Mouse (Mus musculus) spleen, adult 2 months (tissue): ENCODE results near the gene Zswim7. TPM values are rescaled to one million over a fixed set of nuclear protein-coding genes. Genes with fewer than 3 reads are reported as not detected.

Experiments used
- DNase-seq, 2 experiments: peaks; one replicate each; pipeline versions ENCODE4 v3.0.0 to v3.0.0-alpha.2; 2012 to 2021; ENCODE audit warnings: low spot score in 2 of 2, low read depth in 1 of 2
- H3K27ac ChIP-seq: fragments of 200-500 bp; 2 replicates; pipeline ENCODE4 v1.5.1; 2012; ENCODE audit warnings: low read length, inconsistent platforms; ENCODE audit not compliant: insufficient read depth
- H3K27me3 ChIP-seq: fragments of 200-500 bp; 2 replicates; pipeline ENCODE4 v1.6.1; 2012; ENCODE audit warnings: mild to moderate bottlenecking, moderate library complexity, low read length, inconsistent platforms; ENCODE audit not compliant: control insufficient read depth, insufficient read depth
- H3K36me3 ChIP-seq: fragments of 200-500 bp; 2 replicates; pipeline ENCODE4 v1.6.1; 2012; ENCODE audit warnings: mild to moderate bottlenecking, low read length, inconsistent platforms; ENCODE audit not compliant: control insufficient read depth, insufficient read depth
- H3K4me1 ChIP-seq: fragments of 200-500 bp; 2 replicates; pipeline ENCODE4 v1.6.1; 2011; ENCODE audit warnings: inconsistent platforms; ENCODE audit not compliant: control insufficient read depth, insufficient read depth, insufficient read length
- H3K4me3 ChIP-seq: fragments of 200-500 bp; 2 replicates; pipeline ENCODE4 v1.5.1; 2011; ENCODE audit warnings: mild to moderate bottlenecking, inconsistent platforms; ENCODE audit not compliant: insufficient read depth, insufficient read length; ENCODE audit errors: extremely low read depth
- CTCF ChIP-seq: fragments of 200-500 bp; IDR thresholded peaks from 2 replicates; pipeline ENCODE4 v1.5.1; 2011; ENCODE audit warnings: mild to moderate bottlenecking, inconsistent platforms; ENCODE audit not compliant: insufficient read depth, insufficient read length, insufficient replicate concordance; ENCODE audit errors: extremely low read depth
- POLR2A ChIP-seq: fragments of 200-500 bp; IDR thresholded peaks from 2 replicates; pipeline ENCODE4 v1.6.1; 2011; ENCODE audit warnings: low read depth, low read length, inconsistent platforms
- WGBS: fragments of 180-500 bp; shearing (Covaris S2); methylation state at CpG from one replicate; pipeline ENCODE4 v1.1.7; 2018; 5-methylcytosine and 5-hydroxymethylcytosine counted together
- polyA plus RNA-seq: library from polyadenylated mRNA; depleted of rRNA; stranded (reverse); fragments of >200 nt; gene quantifications from 2 replicates; pipeline ENCODE4 v1.2.3, GENCODE M21; 2012

Zswim7 gene
- polyA plus RNA-seq, 1 experiment: 4.4 TPM

- 31% methylated on average over 18 of the region's 18 CpGs for WGBS
- peaks cover 5% of the 10 kb centered on the region for H3K4me1 ChIP-seq
- H3K27ac ChIP-seq: no peak overlapping the region
Observed at GRCm38 (mm10) chr11:62247759-62248400, 33.3 kb downstream of the Zswim7 start.

GRCm38 (mm10) chr11:62244471-62244870 lies 36.7 kb downstream of the Zswim7 start:
- H3K4me1 ChIP-seq: peaks cover 5% of the 10 kb centered on the region
- no peak for TF ChIP-seq CTCF
- no peak for TF ChIP-seq POLR2A
- peaks cover 6% of the 10 kb centered on the region for H3K27me3 ChIP-seq
- DNase-seq: no peak
- H3K36me3 ChIP-seq: no peaks in the 10 kb centered on the region
- WGBS: 82% methylated on average over 4 of the region's 4 CpGs
- H3K4me3 ChIP-seq: no peak overlapping the region
- H3K27ac ChIP-seq: no peak overlapping the region

More at GRCm38 (mm10) chr11:62247759-62248400, 33.3 kb downstream of the Zswim7 start:
- DNase-seq: no peak
- no peaks in the 10 kb centered on the region for H3K36me3 ChIP-seq
- peaks cover 8% of the 10 kb centered on the region for H3K27me3 ChIP-seq
- peak overlapping the region; percentile 51; the same call in 1 of the 2 replicates for H3K4me3 ChIP-seq
- TF ChIP-seq POLR2A (no peak), CTCF (no peak)

GRCm38 (mm10) chr11:62243871-62244270 lies 37.3 kb downstream of the Zswim7 start:
- DNase-seq: no peak
- peaks cover under 1% of the 10 kb centered on the region; the same call in 1 of the 2 replicates for H3K4me1 ChIP-seq
- WGBS: 88% methylated on average over 8 of the region's 8 CpGs
- no peak for TF ChIP-seq CTCF
- TF ChIP-seq POLR2A: no peak
- H3K36me3 ChIP-seq: no peaks in the 10 kb centered on the region
- H3K27me3 ChIP-seq: peaks cover 6% of the 10 kb centered on the region
- no peak overlapping the region for H3K27ac ChIP-seq
- no peak overlapping the region for H3K4me3 ChIP-seq

- 77% methylated on average over 12 of the region's 12 CpGs for WGBS
- no peak for DNase-seq
Observed at GRCm38 (mm10) chr11:62240631-62241261, 40.4 kb downstream of the Zswim7 start.

GRCm38 (mm10) chr11:62224797-62225196 lies 56.4 kb downstream of the Zswim7 start:
- TF ChIP-seq CTCF (no peak), POLR2A (no peak)
- DNase-seq: no peak
- H3K27ac ChIP-seq: no peak overlapping the region
- no peaks in the 10 kb centered on the region for H3K4me1 ChIP-seq
- H3K36me3 ChIP-seq: no peaks in the 10 kb centered on the region
- 91% methylated on average over 4 of the region's 4 CpGs for WGBS
- no peaks in the 10 kb centered on the region for H3K27me3 ChIP-seq
- H3K4me3 ChIP-seq: no peak overlapping the region

More at GRCm38 (mm10) chr11:62240631-62241261, 40.4 kb downstream of the Zswim7 start:
- Histone ChIP-seq H3K27me3 (no peaks in the 10 kb centered on the region), H3K36me3 (no peaks in the 10 kb centered on the region), H3K4me3 (no peak overlapping the region), H3K27ac (no peak overlapping the region), H3K4me1 (no peaks in the 10 kb centered on the region)
- TF ChIP-seq CTCF (no peak), POLR2A (no peak)

- DNase-seq: no peak
- Histone ChIP-seq H3K4me1 (no peaks in the 10 kb centered on the region), H3K27me3 (no peaks in the 10 kb centered on the region), H3K4me3 (no peak overlapping the region), H3K36me3 (no peaks in the 10 kb centered on the region), H3K27ac (no peak overlapping the region)
- no peak for TF ChIP-seq POLR2A
- no peak for TF ChIP-seq CTCF
- 42% methylated on average over 7 of the region's 7 CpGs for WGBS
Observed at GRCm38 (mm10) chr11:62223962-62224361, 57.2 kb downstream of the Zswim7 start.

GRCm38 (mm10) chr11:62223416-62223815 lies 57.8 kb downstream of the Zswim7 start:
- no peak for TF ChIP-seq POLR2A
- TF ChIP-seq CTCF: no peak
- Histone ChIP-seq H3K27me3 (no peaks in the 10 kb centered on the region), H3K36me3 (no peaks in the 10 kb centered on the region), H3K27ac (no peak overlapping the region), H3K4me1 (no peaks in the 10 kb centered on the region), H3K4me3 (no peak overlapping the region)
- 44% methylated on average over 5 of the region's 5 CpGs for WGBS
- no peak for DNase-seq
